7 mouse cellular contexts compared by ENCODE assay signal in the genomic region with DNA sequence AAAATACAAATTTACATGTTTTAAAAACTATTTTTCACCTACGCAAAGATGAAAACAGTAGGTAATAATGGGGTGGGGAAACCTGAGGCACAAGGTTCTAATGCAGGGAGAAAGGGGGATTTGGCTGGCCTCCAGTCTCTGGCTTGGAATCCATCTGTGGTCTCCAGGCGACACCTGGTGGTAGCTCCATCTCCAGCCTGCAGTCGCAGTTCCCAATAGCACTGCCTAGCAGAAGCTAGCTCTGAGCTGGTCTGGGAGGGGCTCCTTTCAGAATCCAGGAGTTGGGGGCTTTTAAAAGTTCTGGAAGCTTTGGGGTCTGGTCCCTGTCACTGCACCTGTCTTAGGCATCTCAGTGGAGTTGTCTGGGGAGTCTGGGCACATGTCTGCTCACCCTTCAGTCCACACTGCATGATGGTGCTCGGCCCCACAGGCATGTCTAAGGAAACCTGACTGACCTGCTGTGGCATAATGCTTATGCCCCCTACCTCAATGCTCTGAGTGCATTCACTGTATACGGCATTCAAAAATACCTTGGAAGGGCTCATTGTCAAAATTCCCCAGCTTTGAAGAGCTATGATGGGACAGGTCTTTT. TPM values are rescaled to one million over a fixed set of nuclear protein-coding genes. Genes with fewer than 3 reads are reported as not detected.
DNase-seq lines count a peak whose midpoint lies in the region; ATAC-seq and TF ChIP-seq lines count a peak whose summit lies in the region.

No protein-coding gene starts in this region.

- H3K4me2 ChIP-seq in forebrain, embryonic 12.5 days, result no peak overlapping the region
- no peak overlapping the region for H3K4me2 ChIP-seq in hindbrain, embryonic 16.5 days (ENCODE audit: low read length)
- no peak overlapping the region for H3K4me2 ChIP-seq in limb, embryonic 11.5 days (ENCODE audit: low read depth, severe bottlenecking)
- no peak overlapping the region for H3K4me2 ChIP-seq in midbrain, postnatal 0 days (ENCODE audit: low read depth, low read length, poor library complexity, severe bottlenecking)

- no peaks in the 10 kb centered on the region for H3K36me3 ChIP-seq in ES-E14 (ENCODE audit: control insufficient read depth, insufficient read depth, low read length, poor library complexity, severe bottlenecking)
- H3K36me3 ChIP-seq in forebrain, embryonic 12.5 days (replicated peaks), result no peaks in the 10 kb centered on the region
- H3K36me3 ChIP-seq in hindbrain, embryonic 16.5 days (ENCODE audit: control insufficient read depth, insufficient read depth, low read length), result no peaks in the 10 kb centered on the region
- H3K36me3 ChIP-seq in limb, embryonic 11.5 days (ENCODE audit: control insufficient read depth, insufficient read depth, low read length), result no peaks in the 10 kb centered on the region
- H3K36me3 ChIP-seq in midbrain, postnatal 0 days (ENCODE audit: insufficient read depth, low read length), result no peaks in the 10 kb centered on the region

- peak; percentile 24 for DNase-seq in ES-E14 (ENCODE audit: low read depth, low spot score)
- DNase-seq in adrenal gland, postnatal 25 days, result peak; percentile 68
- peak; percentile 83 for DNase-seq in limb, embryonic 11.5 days (ENCODE audit: low spot score)
- peak; percentile 79 for DNase-seq in midbrain, postnatal 0 days (ENCODE audit: low spot score)
- DNase-seq in spleen, postnatal 36 days (ENCODE audit: low spot score in 2 of 2), result peak; percentile 31 to 34

- H3K4me1 ChIP-seq in ES-E14 (ENCODE audit: control insufficient read depth in 2 of 2, insufficient read depth in 2 of 2, low read length in 2 of 2, poor library complexity in 1 of 2), result peaks cover 0 to 4% of the 10 kb centered on the region in 2 experiments; a peak in 1 of 4 replicates
- H3K4me1 ChIP-seq in forebrain, embryonic 12.5 days, result no peaks in the 10 kb centered on the region
- no peaks in the 10 kb centered on the region; the same call in 1 of the 2 replicates for H3K4me1 ChIP-seq in hindbrain, embryonic 16.5 days (ENCODE audit: control insufficient read depth, insufficient read depth, low read depth, low read length)
- no peaks in the 10 kb centered on the region; the same call in 1 of the 2 replicates for H3K4me1 ChIP-seq in limb, embryonic 11.5 days (ENCODE audit: control insufficient read depth, insufficient read depth, low read length)
- no peaks in the 10 kb centered on the region for H3K4me1 ChIP-seq in midbrain, postnatal 0 days (ENCODE audit: insufficient read depth, low read length)

- WGBS in forebrain, embryonic 12.5 days, result 43% methylated on average over 5 of the region's 5 CpGs
- 37% methylated on average over 5 of the region's 5 CpGs for WGBS in hindbrain, embryonic 16.5 days
- WGBS in limb, embryonic 11.5 days, result 40% methylated on average over 5 of the region's 5 CpGs
- WGBS in midbrain, postnatal 0 days, result 42% methylated on average over 5 of the region's 5 CpGs

- in situ Hi-C loops in ES-E14 (cut with MboI; ENCODE audit: low sequenced_read_pairs in 2 of 2, unreplicated experiment in 2 of 2), result loop anchor here (5.0 to 25.0 kb wide), 2 partner anchors 370 to 375 kb away; no protein-coding TSS in a partner anchor

- no peak overlapping the region for H3K9ac ChIP-seq in ES-E14 (ENCODE audit: insufficient read depth, low read depth, low read length, poor library complexity, severe bottlenecking)
- H3K9ac ChIP-seq in forebrain, embryonic 12.5 days, result no peak overlapping the region
- H3K9ac ChIP-seq in hindbrain, embryonic 16.5 days (ENCODE audit: low read depth, low read length), result no peak overlapping the region
- H3K9ac ChIP-seq in limb, embryonic 11.5 days (ENCODE audit: low read length), result no peak overlapping the region
- no peak overlapping the region for H3K9ac ChIP-seq in midbrain, postnatal 0 days (replicated peaks; ENCODE audit: low read length, poor library complexity, severe bottlenecking)

- H3K27me3 ChIP-seq in forebrain, embryonic 12.5 days, result no peaks in the 10 kb centered on the region
- H3K27me3 ChIP-seq in hindbrain, embryonic 16.5 days (replicated peaks; ENCODE audit: control insufficient read depth, insufficient read depth, low read length), result no peaks in the 10 kb centered on the region; the same call in 1 of the 2 replicates
- H3K27me3 ChIP-seq in limb, embryonic 11.5 days (ENCODE audit: control insufficient read depth, insufficient read depth, low read length), result no peaks in the 10 kb centered on the region
- no peaks in the 10 kb centered on the region for H3K27me3 ChIP-seq in midbrain, postnatal 0 days (ENCODE audit: insufficient read depth, low read length)

- peak; percentile 52 for ATAC-seq in forebrain, embryonic 12.5 days (ENCODE audit: low FRiP score)
- ATAC-seq in hindbrain, embryonic 16.5 days, result peak; percentile 66
- 0 out of 2 replicates have a peak, but pooled peaks have one; percentile 29 for ATAC-seq in limb, embryonic 11.5 days (ENCODE audit: insufficient number of reproducible peaks, low FRiP score, low TSS enrichment, low read depth)
- peak; percentile 55 for ATAC-seq in midbrain, postnatal 0 days (ENCODE audit: low FRiP score)

- no peaks in the 10 kb centered on the region for H3K9me3 ChIP-seq in ES-E14 (ENCODE audit: control insufficient read depth, insufficient read depth, low read depth, low read length)
- H3K9me3 ChIP-seq in forebrain, embryonic 12.5 days, result no peaks in the 10 kb centered on the region
- no peaks in the 10 kb centered on the region for H3K9me3 ChIP-seq in hindbrain, embryonic 16.5 days (ENCODE audit: control insufficient read depth, low read length)
- H3K9me3 ChIP-seq in limb, embryonic 11.5 days (ENCODE audit: control insufficient read depth, low read length), result no peaks in the 10 kb centered on the region
- H3K9me3 ChIP-seq in midbrain, postnatal 0 days (ENCODE audit: low read length), result no peaks in the 10 kb centered on the region

- no peak overlapping the region for H3K4me3 ChIP-seq in ES-E14 (ENCODE audit: insufficient read depth in 1 of 2, low read depth in 1 of 2, low read length in 2 of 2, poor library complexity in 1 of 2, severe bottlenecking in 1 of 2)
- H3K4me3 ChIP-seq in forebrain, embryonic 12.5 days (replicated peaks), result no peak overlapping the region
- no peak overlapping the region for H3K4me3 ChIP-seq in hindbrain, embryonic 16.5 days (ENCODE audit: low read length)
- H3K4me3 ChIP-seq in limb, embryonic 11.5 days (ENCODE audit: low read depth, low read length), result no peak overlapping the region
- H3K4me3 ChIP-seq in midbrain, postnatal 0 days (ENCODE audit: low read depth, low read length), result no peak overlapping the region

- H3K27ac ChIP-seq in ES-E14 (ENCODE audit: insufficient read depth, low read depth, low read length, poor library complexity, severe bottlenecking), result no peak overlapping the region
- no peak overlapping the region for H3K27ac ChIP-seq in forebrain, embryonic 12.5 days
- no peak overlapping the region for H3K27ac ChIP-seq in hindbrain, embryonic 16.5 days (ENCODE audit: low read depth, low read length)
- no peak overlapping the region for H3K27ac ChIP-seq in limb, embryonic 11.5 days (replicated peaks; ENCODE audit: low read depth, low read length)
- H3K27ac ChIP-seq in midbrain, postnatal 0 days (ENCODE audit: low read depth, low read length), result no peak overlapping the region

- TF ChIP-seq CTCF in midbrain, postnatal 0 days (IDR thresholded peaks at IDR 0.05), result peak; percentile 97

TF ChIP-seq in ES-E14, 5 proteins besides CTCF, POLR2A, EP300 and RAD21:
- no peak for TF ChIP-seq ZNF384 (IDR thresholded peaks at IDR 0.05; ENCODE audit: low read depth, low read length)
- peak; percentile 93; the same call in 1 of the 2 replicates for TF ChIP-seq ZC3H11A (IDR thresholded peaks at IDR 0.05; ENCODE audit: borderline replicate concordance, low read depth, low read length)

RNA-seq across cellular contexts. Expression of gene Ankrd60, which starts 16.2 kb away (rescaled TPM):
- total RNA-seq in ES-E14 (2012; rRNA removed), result not detected in 2 replicates
- total RNA-seq in adrenal gland, postnatal 25 days (2021), result not detected in 2 replicates
- polyA plus RNA-seq in forebrain, embryonic 12.5 days (2016; fragmentation: Nextera tagmentation; extraction: Ambion mirVana), result not detected in 2 replicates
- polyA plus RNA-seq in hindbrain, embryonic 16.5 days (2015; fragmentation: Nextera tagmentation; extraction: Ambion mirVana), result not detected in 2 replicates
- not detected in 2 replicates for polyA plus RNA-seq in limb, embryonic 11.5 days (2014; fragmentation: Nextera tagmentation; extraction: Ambion mirVana)
- not detected in 2 replicates for total RNA-seq in midbrain, postnatal 0 days (2014; rRNA removed)
- polyA plus RNA-seq in midbrain, postnatal 0 days (2015; fragmentation: Nextera tagmentation; extraction: Ambion mirVana), result not detected in 2 replicates

RNA-seq across cellular contexts. Expression of gene 1700021F07Rik, which starts 39.6 kb away (rescaled TPM):
- total RNA-seq in ES-E14 (2012; rRNA removed), result not detected in 2 replicates
- total RNA-seq in adrenal gland, postnatal 25 days (2021), result not detected in 2 replicates
- polyA plus RNA-seq in forebrain, embryonic 12.5 days (2016; fragmentation: Nextera tagmentation; extraction: Ambion mirVana), result not detected in 2 replicates
- not detected in 2 replicates for polyA plus RNA-seq in hindbrain, embryonic 16.5 days (2015; fragmentation: Nextera tagmentation; extraction: Ambion mirVana)
- not detected in 2 replicates for polyA plus RNA-seq in limb, embryonic 11.5 days (2014; fragmentation: Nextera tagmentation; extraction: Ambion mirVana)
- total RNA-seq in midbrain, postnatal 0 days (2014; rRNA removed), result not detected in 2 replicates
- not detected in 2 replicates for polyA plus RNA-seq in midbrain, postnatal 0 days (2015; fragmentation: Nextera tagmentation; extraction: Ambion mirVana)

Comparison
In these comparisons a context has a peak if more than half of its experiments do, and no peak if none do; other contexts are left out.
1. DNase-seq: peak in every context shown above with its lines; median percentile 83 in limb, embryonic 11.5 days; 79 in midbrain, postnatal 0 days; 68 in adrenal gland, postnatal 25 days; 32 in spleen, postnatal 36 days; 24 in ES-E14.